Mouse (Mus musculus): ENCODE data around the gene Gm10644.
"Not testable (repeated sequence)": the region's sequence is repeated elsewhere in the genome, so short reads cannot be mapped to it uniquely, and the experiment has no call there.

Gm10644 gene

GRCm38 (mm10) chr8:83955106-83955957 is at the start of gene Gm10644, which contains the start of gene Asf1b:
TSS of gene Gm10644 (minus strand) at chr8:83955205.
TSS of gene Asf1b (plus strand) at chr8:83955507.
- peak; percentile 93 to 96 for DNase-seq

- DNase-seq: peak; percentile 93 to 94
Observed at GRCm38 (mm10) chr8:84004533-84005201, 49.7 kb upstream of the Gm10644 start.

GRCm38 (mm10) chr8:84003612-84004246 is 48.7 kb upstream of the Gm10644 start:
- no peak for DNase-seq

DNA sequence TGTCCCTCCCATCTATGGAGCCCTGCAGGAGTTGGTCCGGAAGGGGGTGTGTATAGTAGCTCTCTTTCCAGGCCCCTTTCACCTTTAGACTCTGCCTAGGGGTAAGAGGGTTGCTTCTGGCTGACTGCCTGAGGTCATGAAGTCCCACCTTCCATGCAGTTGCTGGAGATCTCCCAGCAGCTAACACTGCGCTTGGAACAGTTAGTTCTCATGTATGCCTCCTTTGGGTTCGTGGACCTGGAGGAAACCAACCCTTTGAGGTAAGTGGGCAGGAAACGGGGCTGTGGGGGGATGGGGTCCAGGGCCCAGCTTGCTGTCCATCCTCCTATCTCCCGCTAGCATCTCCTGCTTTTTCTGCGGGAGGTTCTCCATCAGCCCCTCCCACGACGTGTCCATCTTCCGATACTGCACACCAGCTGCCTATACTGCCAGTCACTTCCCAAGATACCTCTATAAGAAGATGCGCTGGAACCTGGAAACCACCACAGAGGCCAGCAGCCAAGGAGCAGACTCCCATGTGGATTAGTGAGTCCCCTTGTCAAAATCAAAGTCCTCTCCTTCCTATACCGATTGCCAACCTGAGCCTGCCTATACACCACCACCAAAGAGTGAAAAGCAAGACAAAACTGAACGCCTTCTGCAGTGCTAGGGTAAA is 48.1 kb upstream of the Gm10644 start:
- no peak for DNase-seq

DNA sequence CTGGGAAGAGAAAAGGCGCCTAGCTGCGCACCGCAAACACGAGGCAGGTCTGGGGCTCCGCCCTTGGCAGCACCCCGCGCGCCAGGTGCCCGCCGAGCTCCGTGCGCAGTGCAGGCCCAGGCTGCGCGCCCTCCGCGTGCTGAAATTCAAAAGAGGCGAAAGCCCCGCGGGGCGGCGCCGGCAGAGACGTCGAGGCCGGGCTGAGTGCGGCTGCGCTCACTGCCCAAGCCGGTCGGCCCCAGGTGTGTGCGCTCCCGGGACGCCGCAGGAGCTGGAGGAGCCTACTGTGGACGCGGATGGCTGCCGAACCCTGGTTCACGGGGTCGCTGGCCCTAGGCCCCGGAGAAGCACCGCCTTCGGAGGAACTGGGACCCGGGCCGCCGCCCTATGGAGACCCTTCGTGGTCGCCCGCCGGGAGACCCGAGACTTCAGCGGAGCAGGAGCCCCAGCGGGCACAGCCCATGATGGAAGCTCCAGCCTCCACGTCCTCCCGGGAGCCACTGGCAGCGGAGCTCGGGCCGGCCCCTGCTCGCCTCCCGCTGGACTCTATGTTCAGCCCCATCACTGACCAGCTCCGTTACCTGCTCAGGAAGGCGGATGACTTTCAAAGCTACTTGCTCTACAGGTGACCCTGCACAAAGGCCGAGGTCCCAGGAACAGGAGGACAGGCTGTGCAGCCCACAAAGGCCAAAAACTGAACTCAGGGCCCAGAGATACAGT is 46.4 kb upstream of the Gm10644 start, which contains the start of gene 1700067K01Rik:
Gene 1700067K01Rik, plus strand, starts transcription at position 222 of the 720 bp plus-strand sequence.
- DNase-seq: no peak

DNA sequence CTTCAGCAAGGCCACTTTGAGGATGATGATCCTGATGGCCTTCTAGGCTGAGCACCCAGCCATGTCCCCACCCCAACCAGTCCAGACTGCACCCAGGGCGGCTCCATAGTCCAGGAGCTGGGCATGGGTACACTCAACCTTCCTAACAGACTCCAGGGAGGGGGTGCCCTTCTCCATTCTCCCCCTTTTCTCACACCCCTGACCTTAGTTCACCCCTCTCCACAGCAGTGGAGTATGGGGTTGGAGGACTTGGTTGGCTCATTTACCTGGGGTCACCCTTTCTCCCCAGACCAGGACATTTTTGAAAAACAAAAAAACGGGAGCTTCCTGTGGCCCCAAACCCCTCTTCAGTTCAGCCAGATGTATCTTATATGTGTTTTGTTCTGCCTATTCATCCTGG is 44.8 kb upstream of the Gm10644 start:
- DNase-seq: no peak

DNA sequence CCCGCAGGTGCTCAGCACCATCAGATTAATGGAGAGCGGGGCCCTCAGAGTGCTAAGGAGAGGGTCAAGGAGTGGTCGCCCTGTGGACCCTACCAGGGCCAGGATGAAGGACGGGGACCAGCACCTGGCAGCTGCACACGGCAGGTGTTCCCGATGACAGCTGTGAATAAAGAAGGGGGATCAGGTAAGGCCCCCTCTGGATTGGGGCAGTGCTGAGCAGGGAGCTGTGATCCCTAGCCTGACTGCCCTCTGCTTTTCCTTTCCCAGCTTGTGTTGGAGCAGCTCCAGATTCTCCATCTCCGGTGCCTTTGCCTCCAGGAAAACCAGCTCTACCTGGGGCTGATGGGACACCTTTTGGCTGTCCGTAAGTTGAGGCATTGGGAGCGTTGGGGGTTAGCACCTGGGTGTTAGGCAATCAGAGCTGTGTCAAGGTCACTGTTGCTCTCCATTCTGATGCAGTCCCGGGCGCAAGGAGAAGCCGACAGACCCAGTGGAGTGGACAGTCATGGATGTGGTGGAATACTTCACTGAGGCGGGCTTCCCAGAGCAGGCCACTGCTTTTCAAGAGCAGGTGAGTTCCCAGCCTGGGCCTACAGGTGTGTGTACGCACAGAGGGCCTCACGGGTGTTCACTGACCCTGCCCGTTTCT is 44.2 kb upstream of the Gm10644 start:
- no peak for DNase-seq

- DNase-seq: peak; percentile 37 to 63
Observed at GRCm38 (mm10) chr8:83998231-83999056, 43.4 kb upstream of the Gm10644 start.

- DNase-seq: peak; percentile 37 to 40
Observed at GRCm38 (mm10) chr8:83997511-83998141, 42.6 kb upstream of the Gm10644 start, which contains the start of gene Samd1. TSS of gene Samd1 (plus strand) at chr8:83997672.

GRCm38 (mm10) chr8:83996567-83997505 is 41.8 kb upstream of the Gm10644 start:
- DNase-seq: peak; percentile 67 to 69

DNA sequence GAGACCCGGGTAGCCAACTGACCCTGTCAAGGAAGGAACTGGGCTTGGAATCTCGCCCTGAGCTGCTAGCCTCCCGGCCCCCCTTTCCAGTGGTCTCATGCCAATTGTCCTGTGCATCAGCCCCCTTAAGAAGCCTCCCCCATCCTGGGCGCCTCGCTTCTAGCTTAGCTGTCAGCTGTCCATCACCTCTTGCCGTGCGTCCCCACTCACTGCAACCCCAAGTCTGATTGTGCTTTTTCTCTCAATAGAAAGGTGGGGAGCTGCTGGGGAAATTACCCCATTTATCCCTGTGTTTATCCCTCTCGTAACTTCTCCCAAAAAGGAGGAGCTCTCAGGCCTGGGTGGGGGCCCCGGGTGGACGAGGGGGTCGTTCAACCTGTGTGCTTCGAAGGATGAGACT is 41.0 kb upstream of the Gm10644 start:
- DNase-seq: no peak

- no peak for DNase-seq
Observed at GRCm38 (mm10) chr8:83994030-83994429, 39.0 kb upstream of the Gm10644 start.

DNA sequence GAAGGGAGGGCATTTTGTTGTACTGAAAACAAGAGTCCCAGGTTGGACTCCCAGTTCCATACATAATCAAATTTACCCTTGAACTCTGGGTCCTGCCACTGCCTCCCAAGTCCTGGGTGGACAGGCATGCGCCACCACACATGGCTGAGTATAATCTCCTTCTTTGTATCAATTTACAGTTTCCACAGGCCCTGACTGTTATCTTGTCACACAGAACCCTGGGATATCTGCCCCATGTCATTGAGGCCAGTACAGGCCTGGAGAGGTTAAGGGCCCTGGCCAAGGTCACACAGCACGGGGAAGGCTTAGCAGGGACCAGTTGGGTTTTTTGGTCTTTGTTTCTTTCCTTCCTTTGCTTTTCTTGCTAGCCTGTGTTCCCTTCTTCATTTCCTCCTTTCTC is 37.5 kb upstream of the Gm10644 start:
- no peak for DNase-seq

DNA sequence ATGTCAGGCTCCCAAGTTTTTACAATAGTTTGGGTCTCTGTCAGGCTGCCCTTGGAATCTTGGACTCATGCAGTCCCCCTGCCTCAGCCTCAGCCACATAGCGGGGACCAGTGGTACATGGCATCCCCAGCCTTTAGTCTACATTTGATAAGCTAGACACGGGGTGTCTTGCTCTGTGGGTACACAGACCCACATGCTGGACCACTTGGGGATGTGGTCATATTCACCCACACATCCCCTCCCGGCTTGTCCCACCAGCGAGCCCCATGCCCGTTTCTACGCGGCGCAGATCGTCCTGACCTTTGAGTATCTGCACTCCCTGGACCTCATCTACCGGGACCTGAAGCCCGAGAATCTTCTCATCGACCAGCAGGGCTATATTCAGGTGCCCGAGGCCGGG is 35.2 kb upstream of the Gm10644 start:
- DNase-seq: no peak

GRCm38 (mm10) chr8:83989243-83989642 is 34.2 kb upstream of the Gm10644 start:
- no peak for DNase-seq

DNA sequence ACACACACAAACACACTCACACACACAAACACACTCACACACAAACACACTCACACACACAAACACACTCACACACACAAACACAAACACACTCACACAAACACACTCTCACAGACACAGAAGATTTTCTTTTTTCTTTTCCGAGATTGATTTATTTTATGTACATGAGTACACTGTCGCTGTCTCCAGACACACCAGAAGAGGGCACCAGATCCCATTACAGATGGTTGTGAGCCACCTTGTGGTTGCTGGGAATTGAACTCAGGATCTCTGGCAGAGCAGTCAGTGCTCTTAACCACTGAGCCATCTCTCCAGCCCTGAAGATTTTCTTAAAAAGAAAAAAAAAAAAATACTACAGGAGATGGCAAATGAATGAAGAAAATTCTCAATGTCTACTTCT is 28.2 kb upstream of the Gm10644 start:
- DNase-seq: not testable (repeated sequence)

- DNase-seq: no peak
Observed at GRCm38 (mm10) chr8:83982449-83982848, 27.4 kb upstream of the Gm10644 start.

DNA sequence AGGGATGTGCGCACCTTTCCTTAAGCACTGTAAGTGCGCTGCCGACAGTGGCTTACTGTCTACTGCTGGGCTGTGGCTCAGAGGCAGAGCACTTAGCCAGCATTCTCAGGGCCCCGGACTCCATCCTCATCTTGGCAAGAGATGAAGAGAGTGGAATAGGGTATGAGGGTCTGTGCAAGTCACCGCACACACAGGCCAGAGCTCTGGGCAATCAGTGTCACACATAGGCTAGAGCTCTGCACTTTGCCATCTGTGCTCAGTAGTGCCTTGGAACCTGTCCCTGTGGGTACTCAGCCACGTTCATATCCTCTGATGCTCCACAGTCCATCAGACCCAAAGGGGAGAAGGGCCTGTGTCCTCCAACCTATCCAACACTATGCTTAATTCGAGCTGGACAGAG is 26.5 kb upstream of the Gm10644 start:
- no peak for DNase-seq

DNA sequence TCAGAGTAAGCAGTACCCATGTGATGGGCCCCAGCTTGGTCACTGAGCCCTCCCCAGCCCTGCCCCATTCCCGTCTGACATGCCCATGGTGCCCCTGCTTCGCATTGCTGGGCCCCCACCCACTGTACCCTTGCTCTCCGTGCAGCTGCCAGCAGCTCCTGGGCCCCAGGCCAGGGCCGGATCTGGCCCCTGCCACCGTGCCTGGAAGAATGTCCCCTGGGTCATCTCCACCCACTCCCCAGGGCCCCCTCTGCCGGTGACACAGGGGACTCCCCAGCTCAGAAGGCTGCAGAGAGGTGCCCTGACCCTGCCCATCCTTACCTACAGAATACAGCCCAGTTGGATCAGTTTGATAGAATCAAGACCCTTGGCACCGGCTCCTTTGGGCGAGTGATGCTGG is 25.8 kb upstream of the Gm10644 start:
- DNase-seq: no peak

Data from thymus, adult 18-20 months (tissue).